Mouse (Mus musculus): ENCODE data around the gene Chrna1.

Gene Chrna1

DNA sequence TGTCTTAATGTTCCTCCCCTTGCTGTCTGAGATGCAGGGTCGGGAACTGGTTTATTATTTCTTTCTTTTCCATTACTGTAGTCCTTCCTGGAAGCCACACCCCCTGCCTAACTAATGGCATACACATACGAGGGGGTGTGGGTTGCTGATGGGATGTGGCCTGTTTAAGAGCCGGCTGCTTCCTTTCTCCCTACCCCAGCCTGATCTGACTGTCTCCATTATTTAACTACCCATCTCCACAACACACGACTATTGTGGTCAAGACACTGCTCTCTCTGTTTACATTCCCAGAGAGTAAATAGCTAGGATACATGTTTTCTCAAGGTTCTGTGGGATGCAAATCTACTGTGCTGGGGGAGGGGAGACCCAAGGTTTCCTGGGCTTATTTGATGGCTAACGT is 58.4 kb downstream of the Chrna1 start:
- DNase-seq (ENCODE audit: low spot score) = no peak

DNA sequence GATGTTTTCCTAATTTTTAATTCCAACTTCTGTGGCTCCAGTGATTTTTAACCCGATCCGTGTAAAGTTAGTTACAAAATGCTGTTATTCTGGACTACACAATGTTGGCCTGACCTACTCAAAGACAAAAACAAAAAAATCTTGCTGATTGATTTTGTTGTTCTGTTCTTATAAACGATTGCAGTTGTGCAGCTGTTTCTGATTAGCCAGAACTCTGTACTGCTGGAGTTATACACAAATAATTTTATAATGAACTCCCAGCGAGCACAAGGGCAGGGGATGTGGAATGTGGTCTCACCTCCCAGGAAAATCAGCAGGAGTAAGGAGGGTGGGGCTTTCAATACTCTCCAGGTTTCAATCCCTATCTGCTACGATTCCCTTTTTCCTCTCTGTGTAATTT is 61.2 kb downstream of the Chrna1 start:
- DNase-seq (ENCODE audit: low spot score) = no peak

DNA sequence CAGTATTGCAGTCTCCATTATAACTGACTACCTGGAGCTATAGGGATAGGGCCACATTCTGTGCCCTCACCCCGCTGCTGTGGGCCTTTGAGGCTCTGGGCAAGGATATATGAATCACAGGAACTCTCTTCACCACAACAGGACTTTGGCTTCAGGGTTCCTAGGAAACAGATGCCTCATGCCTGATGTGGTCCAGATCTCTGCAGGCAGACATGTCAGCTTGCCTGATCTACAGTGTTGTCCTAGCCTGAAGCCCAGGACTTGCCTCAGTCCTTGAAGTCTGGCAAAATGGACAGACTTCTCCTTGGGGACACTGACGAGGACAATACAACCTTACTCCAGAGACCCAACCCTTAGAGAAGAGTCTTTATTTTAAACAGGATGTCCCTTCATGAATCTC is 61.8 kb downstream of the Chrna1 start:
- DNase-seq (ENCODE audit: low spot score) = no peak

DNA sequence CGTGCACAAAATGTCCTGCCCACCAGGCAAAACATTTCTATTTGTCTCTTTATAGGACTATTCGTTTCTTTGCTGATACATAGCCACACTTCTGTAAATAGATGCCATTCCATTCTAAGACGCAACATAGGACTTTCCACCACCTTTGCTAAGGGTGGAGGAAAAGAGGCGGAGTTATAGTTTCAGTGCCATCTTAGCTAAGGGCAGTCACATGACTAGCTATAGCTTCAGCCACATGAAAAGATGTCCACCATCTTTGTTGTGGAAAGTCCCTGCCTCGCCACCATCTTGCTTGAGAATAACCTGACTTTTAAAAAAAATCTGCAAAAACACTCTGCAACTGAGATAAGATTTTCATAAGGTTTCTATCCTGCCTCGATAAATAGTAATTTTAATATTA is 66.0 kb downstream of the Chrna1 start:
- DNase-seq (ENCODE audit: low spot score) = no peak
